Mouse (Mus musculus) c-Kit-positive CD71-positive TER-119-negative erythroid progenitor cells, embryonic 14.5 days (primary cell): ENCODE results near the gene Cdh24.
"Not testable (repeated sequence)": the region's sequence is repeated elsewhere in the genome, so short reads cannot be mapped to it uniquely, and the experiment has no call there.

ENCODE experiments used
- DNase-seq: peaks from one replicate; pipeline ENCODE4 v3.0.0-alpha.2; 2013; ENCODE audit warnings: low read depth

Gene Cdh24

DNA sequence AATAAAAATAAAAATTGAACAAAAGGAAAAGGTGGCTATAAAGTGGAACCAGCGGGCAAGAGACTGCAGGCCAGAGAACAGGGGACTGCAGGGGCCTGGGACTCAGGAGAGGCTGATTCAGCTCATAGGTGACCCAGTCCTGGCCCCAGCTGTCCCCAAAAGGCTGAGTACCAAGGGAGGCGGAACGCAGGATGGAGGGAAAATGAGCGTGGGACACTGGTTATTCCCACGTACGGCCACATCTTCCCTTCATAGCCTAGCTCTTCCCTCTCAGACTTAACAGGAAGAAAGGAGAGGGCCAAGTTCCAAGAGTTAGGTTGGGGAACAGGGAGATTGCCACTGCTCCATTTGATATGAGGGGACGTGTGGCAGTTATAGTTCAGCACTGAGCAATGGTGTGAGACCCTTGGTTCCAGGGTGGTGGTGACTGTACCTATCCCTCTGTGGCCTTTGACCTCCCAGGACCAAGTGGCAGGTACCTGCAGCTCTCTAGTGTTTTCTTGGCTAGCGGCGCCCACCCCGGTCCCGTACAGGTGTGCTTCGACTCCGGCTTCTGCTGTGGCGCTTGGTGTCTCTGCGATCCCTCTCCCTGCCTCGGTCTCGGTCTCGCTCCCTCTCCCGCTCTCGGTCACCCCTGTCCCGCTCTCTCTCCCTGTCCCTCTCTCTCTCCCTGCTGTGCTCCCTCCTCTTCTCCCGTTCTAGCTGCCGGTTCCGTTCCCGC lies 1.2 kb upstream of the Cdh24 start:
- DNase-seq, result no peak

DNA sequence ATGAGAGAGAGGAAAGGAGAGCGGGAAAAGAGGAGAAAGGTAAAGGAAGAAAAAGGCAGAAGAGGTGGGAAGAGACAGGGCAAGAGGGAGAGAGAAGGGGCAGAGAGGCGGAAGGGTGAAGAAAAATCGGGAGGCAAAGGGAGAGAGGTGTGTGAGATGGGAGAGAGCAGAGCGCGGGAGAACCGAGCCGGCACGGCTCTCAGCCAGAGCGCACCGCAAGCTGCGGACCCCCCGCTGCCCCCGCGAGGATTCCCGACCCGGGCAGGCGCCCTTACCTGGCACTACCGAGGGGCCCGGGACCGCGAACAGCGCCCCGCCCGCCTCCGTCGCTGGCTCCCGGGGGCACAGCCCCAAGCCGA lies 239 bp downstream of the Cdh24 start, which contains the start of gene Gm17606:
Gene Gm17606, plus strand, starts transcription at position 7 of the 359 bp plus-strand sequence.
- no peak for DNase-seq

GRCm38 (mm10) chr14:54640121-54640520 lies 1.0 kb downstream of the Cdh24 start:
- no peak for DNase-seq

- DNase-seq, result no peak
Observed at GRCm38 (mm10) chr14:54638210-54638609, 3.0 kb downstream of the Cdh24 start.

DNA sequence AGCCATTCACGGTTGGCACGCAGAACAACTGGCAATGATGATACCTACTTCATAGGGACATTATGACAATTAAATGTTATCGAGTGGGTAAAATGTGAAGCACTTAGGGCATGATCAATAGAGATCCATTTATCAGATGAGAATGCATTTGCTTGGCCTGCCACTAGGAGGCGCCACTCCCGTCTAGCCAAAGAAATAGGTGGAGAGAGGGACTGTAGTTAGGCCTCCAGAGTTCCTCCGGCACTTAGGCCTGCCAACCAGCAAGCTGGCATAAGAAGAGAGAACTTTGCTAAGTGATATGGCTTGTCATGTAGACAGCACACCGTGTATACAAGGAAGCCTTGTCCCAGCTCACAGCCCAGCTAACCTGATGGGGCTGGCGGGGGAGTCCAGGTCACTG lies 4.2 kb downstream of the Cdh24 start:
- DNase-seq, result no peak

GRCm38 (mm10) chr14:54634182-54634581 lies 7.0 kb downstream of the Cdh24 start:
- no peak for DNase-seq

GRCm38 (mm10) chr14:54632252-54632651 lies 8.9 kb downstream of the Cdh24 start:
- DNase-seq, result no peak

DNA sequence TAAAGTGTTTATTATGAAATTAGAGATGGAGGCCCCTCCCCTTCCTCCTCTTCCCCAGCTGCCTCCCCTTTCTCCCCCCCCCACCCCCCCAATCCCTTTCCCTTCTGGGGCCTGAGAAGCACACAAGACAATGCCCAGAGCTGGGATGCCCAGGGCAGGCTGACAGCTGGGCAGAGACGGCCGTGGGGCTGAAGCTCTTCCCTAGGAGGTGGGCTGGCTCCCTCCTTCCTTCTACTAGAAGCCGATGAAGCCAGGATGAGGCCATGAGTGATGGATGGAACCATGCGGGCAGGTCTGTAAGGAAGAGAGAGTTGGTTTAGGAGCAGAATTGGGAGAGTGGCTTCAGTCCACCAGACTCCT lies 9.9 kb downstream of the Cdh24 start:
- no peak for DNase-seq

DNA sequence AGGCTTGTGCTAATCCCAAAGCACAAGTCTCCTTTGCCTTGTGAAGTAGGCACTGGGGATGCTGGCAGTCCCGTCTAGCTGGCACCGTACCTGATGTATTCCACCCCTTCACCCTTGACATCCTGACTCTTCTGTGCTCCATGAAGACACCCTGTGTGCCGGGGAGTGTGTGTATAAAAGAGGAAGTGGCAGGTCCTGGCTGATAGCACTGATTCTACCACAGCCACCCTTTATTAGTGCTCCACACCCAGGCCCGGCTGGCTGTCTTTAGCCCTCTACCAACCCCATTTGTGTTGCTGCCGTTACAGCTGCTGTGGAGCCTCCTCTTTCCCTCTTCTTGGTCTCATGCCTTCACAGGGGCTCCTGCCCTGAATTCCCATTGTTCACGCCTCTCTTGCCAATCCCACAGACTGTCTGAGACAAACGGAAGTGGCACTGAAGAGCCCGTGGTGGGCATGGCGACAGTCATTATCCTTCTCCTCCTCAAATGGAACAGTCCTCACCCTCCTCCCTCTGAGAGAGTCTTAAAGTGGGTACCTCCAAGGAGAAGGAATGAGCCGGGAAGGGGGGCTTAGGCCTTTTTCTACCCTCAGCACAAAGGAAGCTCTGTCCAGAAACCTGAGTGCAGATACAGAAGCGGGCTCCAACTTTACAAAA lies 10.5 kb downstream of the Cdh24 start:
- DNase-seq, result no peak

DNA sequence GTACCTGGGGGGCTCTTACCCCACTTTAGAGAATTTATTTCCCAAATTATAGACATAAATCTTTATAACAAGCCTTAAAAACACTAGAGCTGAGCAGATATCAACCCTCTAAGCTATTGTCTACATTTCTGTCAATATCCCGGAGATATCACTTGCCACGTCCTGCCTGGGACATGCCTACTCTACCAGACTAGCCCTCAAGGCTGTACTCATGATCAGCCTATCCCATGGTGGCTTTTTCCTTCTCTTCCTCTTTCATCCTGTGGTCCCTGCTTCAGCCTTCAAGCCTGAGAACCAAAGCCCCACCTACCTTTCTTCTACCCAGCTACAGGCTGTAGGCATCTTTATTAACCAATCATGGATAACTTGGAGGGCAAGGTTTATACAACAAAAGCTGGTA lies 11.4 kb downstream of the Cdh24 start:
- DNase-seq, result no peak

GRCm38 (mm10) chr14:54628103-54628502 lies 13.1 kb downstream of the Cdh24 start:
- no peak for DNase-seq

DNA sequence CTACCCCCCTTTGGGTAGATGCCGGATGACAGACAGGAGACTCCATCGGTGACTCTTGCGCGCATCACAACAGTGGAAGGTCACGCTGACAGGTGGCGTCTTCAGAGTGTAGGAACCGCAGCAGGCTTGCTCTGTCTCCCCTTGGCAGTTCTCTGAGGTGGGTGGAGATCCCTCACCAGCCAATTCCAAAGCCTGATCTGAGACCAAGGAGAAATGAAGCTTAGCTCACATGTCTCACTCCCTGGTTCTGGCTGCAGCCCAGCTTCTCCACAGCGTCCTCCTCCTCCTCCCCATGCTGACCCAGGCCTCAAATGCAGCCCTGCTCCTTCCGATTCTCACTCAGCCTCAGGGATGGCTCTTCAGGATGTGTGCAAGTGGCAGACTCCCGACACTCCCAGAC lies 16.2 kb downstream of the Cdh24 start:
- DNase-seq, result no peak

DNA sequence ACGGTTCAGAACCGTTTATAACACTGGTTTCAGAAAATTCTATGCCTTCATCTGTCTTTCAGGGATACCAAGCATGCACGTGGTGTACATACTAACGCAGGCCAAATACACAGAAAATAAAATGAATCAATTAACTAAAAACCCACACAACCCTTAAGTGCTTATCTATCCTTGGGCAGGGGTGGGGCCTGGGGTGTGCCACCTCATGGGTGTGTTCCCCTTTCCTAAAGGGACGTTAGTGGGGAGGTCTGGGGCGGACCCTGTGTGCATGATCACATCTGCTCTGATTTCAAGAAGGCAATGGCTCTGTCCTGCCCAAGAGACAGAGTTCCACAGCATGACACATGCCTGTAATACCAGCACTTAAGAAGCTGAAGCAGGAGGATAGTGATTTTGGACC lies 17.8 kb downstream of the Cdh24 start:
- DNase-seq, result no peak

DNA sequence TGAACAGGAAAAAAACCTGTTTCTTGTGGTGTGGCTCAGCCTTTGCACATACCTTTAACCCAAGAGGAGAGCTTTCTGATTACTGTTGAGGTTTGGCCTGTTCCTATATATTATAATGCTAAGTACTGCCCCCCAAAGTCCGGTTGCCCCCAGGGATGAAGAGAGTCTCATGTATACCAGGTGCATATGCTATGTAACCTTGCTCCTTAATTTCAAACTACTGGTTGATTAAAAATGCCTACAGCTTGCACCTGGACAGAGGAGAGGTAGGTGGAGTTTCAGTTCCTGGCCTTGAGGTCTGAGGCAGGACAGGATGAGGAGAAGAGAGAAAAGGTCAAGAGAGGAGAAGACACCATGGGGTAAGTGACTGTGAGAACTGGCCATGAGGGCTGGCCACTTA lies 20.0 kb downstream of the Cdh24 start, which contains the start of gene Psmb11:
Gene Psmb11, plus strand, starts transcription at position 301 of the 400 bp plus-strand sequence.
- DNase-seq, result no peak

- DNase-seq, result peak; percentile 85
Observed at GRCm38 (mm10) chr14:54617897-54618365, 23.2 kb downstream of the Cdh24 start, which contains the start of gene Psmb5. Gene Psmb5 (minus strand): TSS chr14:54618022.

DNA sequence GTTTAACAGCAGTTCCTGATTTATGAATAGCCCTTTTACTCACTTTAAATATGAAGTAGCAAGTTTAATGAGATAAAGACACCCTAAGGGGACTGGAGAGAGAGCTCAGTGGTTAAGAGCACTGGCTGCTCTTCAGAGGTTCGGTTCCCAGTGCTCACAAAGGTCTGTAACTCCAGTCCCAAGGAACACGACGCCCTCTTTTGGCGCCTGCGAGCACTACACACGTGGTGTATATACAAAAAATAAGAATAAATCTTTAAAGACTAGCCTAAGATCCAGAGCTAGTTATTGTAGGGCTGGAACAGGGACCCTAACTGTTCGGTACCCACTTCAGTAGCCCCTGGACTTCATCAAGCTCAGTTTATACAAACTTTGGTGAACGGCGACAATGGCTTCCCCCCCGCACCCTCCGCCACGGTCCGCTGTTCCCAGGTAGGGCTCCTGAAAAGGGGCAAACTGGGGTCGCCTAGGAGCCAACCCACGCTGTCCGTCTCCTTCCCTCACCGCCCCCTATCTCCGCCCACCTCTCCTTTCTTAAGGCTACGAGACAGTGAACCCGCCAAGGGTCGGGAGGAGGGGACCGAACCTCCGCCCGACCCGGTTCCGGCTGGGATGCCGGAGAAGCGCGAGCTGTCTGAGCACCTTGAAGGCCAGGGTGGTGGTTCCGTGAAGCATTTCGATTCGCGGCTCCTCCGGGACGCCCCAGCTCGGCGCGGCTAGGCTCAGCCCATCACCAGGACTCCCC lies 23.8 kb downstream of the Cdh24 start:
- DNase-seq, result no peak

GRCm38 (mm10) chr14:54616226-54616825 lies 24.8 kb downstream of the Cdh24 start:
- DNase-seq, result no peak

GRCm38 (mm10) chr14:54614130-54614529 lies 27.0 kb downstream of the Cdh24 start:
- not testable (repeated sequence) for DNase-seq

DNA sequence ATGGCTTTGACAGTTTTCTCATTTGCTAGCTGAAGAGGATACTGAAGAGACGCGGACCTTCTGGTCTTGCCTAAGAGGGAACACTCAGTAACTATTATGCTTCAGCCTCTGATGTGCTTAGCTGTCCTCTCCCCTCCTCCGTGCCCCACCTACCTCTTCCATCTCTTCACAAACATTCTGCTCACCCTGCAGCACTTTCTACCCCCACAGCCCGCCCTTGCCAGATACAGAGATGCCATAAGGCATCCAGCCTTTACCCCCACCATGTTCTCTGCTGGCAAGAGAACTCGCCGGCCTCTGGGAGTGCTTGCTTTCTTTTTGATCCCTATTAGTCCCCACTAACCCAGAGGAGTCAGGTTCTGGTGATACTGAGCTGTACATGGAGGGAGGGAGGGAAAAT lies 30.5 kb downstream of the Cdh24 start:
- no peak for DNase-seq

- DNase-seq, result no peak
Observed at GRCm38 (mm10) chr14:54609962-54610361, 31.2 kb downstream of the Cdh24 start.

GRCm38 (mm10) chr14:54609245-54609644 lies 31.9 kb downstream of the Cdh24 start:
- DNase-seq, result no peak

GRCm38 (mm10) chr14:54607226-54607625 lies 33.9 kb downstream of the Cdh24 start:
- no peak for DNase-seq
